8 mouse cellular contexts compared by ENCODE assay signal in the genomic region with DNA sequence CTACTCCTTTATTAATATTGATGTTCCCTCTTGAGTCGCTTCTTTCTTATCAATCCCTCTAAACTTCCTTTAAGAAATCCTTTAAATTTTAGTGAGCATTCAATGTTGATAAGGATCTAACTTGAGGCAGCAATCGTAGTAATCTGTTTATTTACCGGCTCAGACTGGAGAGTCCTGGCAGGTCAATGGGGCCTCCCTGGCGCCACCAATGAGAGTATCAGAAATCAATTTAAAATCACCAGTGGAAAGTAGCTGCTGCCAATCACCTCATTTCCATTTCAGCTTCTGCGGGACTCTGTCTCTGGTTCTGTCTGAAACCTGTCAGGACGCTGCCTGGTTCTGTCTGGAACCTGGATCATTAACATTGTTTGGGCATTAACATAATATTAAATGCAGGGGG. TPM values are rescaled to one million over a fixed set of nuclear protein-coding genes. Genes with fewer than 3 reads are reported as not detected.
DNase-seq lines count a peak whose midpoint lies in the region; ATAC-seq and TF ChIP-seq lines count a peak whose summit lies in the region.

No protein-coding gene starts in this region.

- no peaks in the 10 kb centered on the region for H3K9me3 ChIP-seq in liver, embryonic 14.5 days (ENCODE audit: control insufficient read depth, low read length)

- TF ChIP-seq EP300 in heart, adult 2 months (IDR thresholded peaks at IDR 0.05; ENCODE audit: insufficient read depth, low read depth, low read length): no peak
- no peak for TF ChIP-seq EP300 in liver, embryonic 14.5 days (IDR thresholded peaks at IDR 0.05; ENCODE audit: low read depth)

- no peak for ATAC-seq in liver, embryonic 14.5 days (ENCODE audit: insufficient read depth)
- no peak for ATAC-seq in erythroid progenitor cell, adult 5-6 weeks (replicated peaks; ENCODE audit: low FRiP score, poor library complexity, severe bottlenecking)

- DNase-seq in heart, adult 2 months: peak in 1 of 2 experiments; percentile 12
- no peak for DNase-seq in heart, postnatal 10 days
- peak; percentile 5 for DNase-seq in induced T-regulatory cell, adult 2 months (ENCODE audit: low read depth)
- no peak for DNase-seq in liver, embryonic 14.5 days (ENCODE audit: low read depth in 3 of 3, low spot score in 3 of 3)
- no peak for DNase-seq in cerebellum, adult 8-10 months
- DNase-seq in T-cell, adult 2 months (ENCODE audit: low spot score): no peak

- H3K27ac ChIP-seq in heart, adult 2 months: peak overlapping the region; percentile 90
- 0 out of 2 replicates have a peak overlapping the region, but pooled peaks have one; percentile 53 for H3K27ac ChIP-seq in cortical plate, adult 2 months (ENCODE audit: insufficient read depth, low read length)
- no peak overlapping the region for H3K27ac ChIP-seq in liver, embryonic 14.5 days

- H3K79me2 ChIP-seq in heart, adult 2 months (replicated peaks; ENCODE audit: control insufficient read depth, insufficient read depth, low read length): peaks cover 8% of the 10 kb centered on the region

- H3K4me1 ChIP-seq in heart, adult 2 months (ENCODE audit: control insufficient read depth, insufficient read depth, low read length): peaks cover 16% of the 10 kb centered on the region
- no peaks in the 10 kb centered on the region for H3K4me1 ChIP-seq in cortical plate, adult 2 months (ENCODE audit: control insufficient read depth, insufficient read depth, low read length)
- no peaks in the 10 kb centered on the region; a peak in 2 of 4 replicates for H3K4me1 ChIP-seq in liver, embryonic 14.5 days (replicated peaks; ENCODE audit: control insufficient read depth in 2 of 2, insufficient read depth in 2 of 2, low read length in 1 of 2)

- no peak for TF ChIP-seq CTCF in heart, adult 2 months (IDR thresholded peaks at IDR 0.05)
- no peak for TF ChIP-seq CTCF in cortical plate, adult 2 months (IDR thresholded peaks at IDR 0.05; ENCODE audit: extremely low read depth, insufficient read depth, low read length)
- no peak for TF ChIP-seq CTCF in liver, embryonic 14.5 days (IDR thresholded peaks at IDR 0.05; ENCODE audit: low read depth)

- H3K4me2 ChIP-seq in liver, embryonic 14.5 days (ENCODE audit: low read depth): peak overlapping the region; percentile 35

- H3K4me3 ChIP-seq in heart, adult 2 months: peak overlapping the region; percentile 89
- peak overlapping the region; percentile 18; the same call in 1 of the 2 replicates for H3K4me3 ChIP-seq in cortical plate, adult 2 months (ENCODE audit: insufficient read depth, low read length)
- peak overlapping the region; percentile 53 for H3K4me3 ChIP-seq in liver, embryonic 14.5 days (ENCODE audit: insufficient read depth in 1 of 2, low read depth in 2 of 2, low read length in 2 of 2)

- H3K9ac ChIP-seq in heart, adult 2 months (ENCODE audit: low read depth, low read length): peak overlapping the region; percentile 63
- H3K9ac ChIP-seq in liver, embryonic 14.5 days (replicated peaks): no peak overlapping the region

- no peaks in the 10 kb centered on the region for H3K27me3 ChIP-seq in heart, adult 2 months (ENCODE audit: control insufficient read depth, insufficient read depth, low read length)
- H3K27me3 ChIP-seq in liver, embryonic 14.5 days (ENCODE audit: control insufficient read depth, insufficient read depth, low read length): no peaks in the 10 kb centered on the region

- 6% methylated on average over 6 of the region's 6 CpGs for WGBS in heart, adult 2 months
- 4% methylated on average over 6 of the region's 6 CpGs for WGBS in liver, embryonic 14.5 days (ENCODE audit: insufficient replicate concordance)

- peaks cover 18% of the 10 kb centered on the region for H3K36me3 ChIP-seq in heart, adult 2 months (ENCODE audit: control insufficient read depth, insufficient read depth, low read length)
- H3K36me3 ChIP-seq in liver, embryonic 14.5 days (replicated peaks; ENCODE audit: control insufficient read depth, insufficient read depth, low read depth): no peaks in the 10 kb centered on the region

- intact Hi-C loops in heart, adult 2 months (cut with DNase I): loop anchor here (5.0 kb wide), 1 partner anchor 296 kb away; no protein-coding TSS in a partner anchor
- intact Hi-C loops in heart, postnatal 10 days (cut with DNase I): no loop called here

- TF ChIP-seq POLR2A in heart, adult 2 months (IDR thresholded peaks at IDR 0.05; ENCODE audit: insufficient read depth, low read depth, low read length): no peak
- TF ChIP-seq POLR2A in cortical plate, adult 2 months (IDR thresholded peaks at IDR 0.05; ENCODE audit: extremely low read depth, insufficient read depth, low read length): no peak

RNA-seq across cellular contexts. Expression of gene Il15, which starts 1.5 kb away (rescaled TPM):
- total RNA-seq in heart, adult 2 months (2021): 10 to 100 TPM; 34.3 to 43.6 TPM
- 28.2 and 29.5 TPM in 2 replicates for polyA plus RNA-seq in heart, adult 2 months (2012; rRNA removed)
- total RNA-seq in heart, postnatal 10 days (2021): 10 to 100 TPM; 10.3 to 14.4 TPM
- polyA plus RNA-seq in cortical plate, adult 2 months (2012; rRNA removed): 2.2 and 3.8 TPM in 2 replicates
- 2.9 and 3.0 TPM in 2 replicates for polyA plus RNA-seq in liver, embryonic 14.5 days (2012; rRNA removed)
- polyA plus RNA-seq in liver, embryonic 14.5 days (2014; fragmentation: Nextera tagmentation; extraction: Ambion mirVana): 2.9 and 5.6 TPM in 2 replicates
- total RNA-seq in erythroid progenitor cell, adult 5-6 weeks (2015; ENCODE audit: low replicate concordance): 7.9 and 15.9 TPM in 2 replicates
- total RNA-seq in erythroid progenitor cell, adult 5-6 weeks (2017; ENCODE audit: low replicate concordance): 0.90 and 3.8 TPM in 2 replicates

Comparison
In these comparisons a context has a peak if more than half of its experiments do, and no peak if none do; other contexts are left out.
1. H3K4me3 ChIP-seq: peak in every context shown above with its lines; median percentile 89 in heart, adult 2 months; 53 in liver, embryonic 14.5 days; 18 in cortical plate, adult 2 months.